Mouse (Mus musculus) skeletal muscle tissue, postnatal 0 days (tissue): ENCODE data around the gene Mxra7. TPM values are rescaled to one million over a fixed set of nuclear protein-coding genes. Genes with fewer than 3 reads are reported as not detected.

Experiments
- polyA plus RNA-seq: library from polyadenylated mRNA; unstranded; fragments of >200 nt; fragmentation: Nextera tagmentation; extraction: Ambion mirVana; gene quantifications from 2 replicates; pipeline ENCODE4 v1.2.1, GENCODE M21; 2015

Gene Mxra7
- 23.2 and 30.6 TPM in 2 replicates for polyA plus RNA-seq

GRCm38 (mm10) chr11:116827534-116828165 is at the start of gene Mxra7:
Gene Mxra7, minus strand, starts transcription at chr11:116828046.

DNA sequence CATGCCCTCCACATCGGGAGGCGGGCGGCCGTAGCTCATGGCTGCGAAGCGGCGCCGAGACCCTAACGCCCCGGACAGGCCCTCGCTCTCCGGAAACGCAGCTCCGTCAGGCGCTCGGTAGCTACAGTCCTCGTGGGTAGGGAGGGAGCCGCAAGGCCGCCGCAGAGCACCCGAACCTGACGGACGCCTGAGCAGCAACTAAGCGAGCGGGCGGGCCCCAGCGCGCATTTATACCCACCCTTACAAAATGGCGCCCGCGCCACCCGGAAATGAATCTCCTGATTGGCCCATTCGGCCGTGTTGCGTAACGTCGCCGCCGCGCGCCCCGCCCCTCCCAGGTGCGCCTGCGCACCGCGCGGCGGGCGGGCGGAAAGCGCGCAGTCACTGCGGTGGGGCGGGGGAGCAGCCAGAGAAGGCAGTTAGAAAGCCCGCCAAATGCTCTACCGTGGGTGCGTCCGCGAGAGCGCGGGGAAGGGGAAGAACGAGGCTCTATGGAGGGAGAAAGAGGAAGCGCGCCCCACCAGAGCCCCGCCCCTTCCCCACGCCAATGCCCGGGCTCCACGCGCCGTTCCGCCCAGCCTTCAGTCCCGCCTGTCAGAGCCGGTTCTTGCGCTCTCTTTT is 25.2 kb upstream of the Mxra7 start, which contains the start of gene Srsf2:
Srsf2 (minus strand) TSS at position 204 of the 621 bp plus-strand sequence.

DNA sequence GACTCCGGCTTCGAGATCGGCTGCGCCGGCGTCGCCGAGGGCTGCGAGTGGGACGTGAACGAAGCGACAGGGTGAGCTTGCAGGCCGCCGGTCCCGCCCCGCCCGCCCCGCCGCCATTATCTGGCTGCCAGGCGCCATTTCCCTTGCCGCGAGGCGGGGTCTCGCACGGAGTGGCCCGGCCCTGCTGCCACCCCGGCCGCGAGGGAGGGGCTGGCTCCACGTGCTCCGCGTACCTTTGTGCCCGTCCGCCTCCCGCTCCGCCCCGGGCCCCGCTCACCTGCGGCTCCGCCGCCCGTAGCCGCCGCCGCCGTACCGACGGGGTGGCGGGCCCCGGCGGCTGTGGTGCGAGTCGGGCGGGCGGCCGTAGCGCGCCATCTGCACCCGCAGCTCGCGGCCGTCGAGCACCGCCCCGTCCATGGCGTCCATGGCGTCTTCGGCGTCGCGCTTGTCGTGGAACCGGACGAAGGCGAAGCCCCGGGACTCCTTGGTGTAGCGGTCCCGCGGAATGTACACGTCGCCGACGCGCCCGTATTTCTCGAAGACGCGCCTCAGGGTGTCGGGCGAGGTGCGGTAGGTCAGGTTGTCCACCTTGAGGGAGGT is 24.5 kb upstream of the Mxra7 start, which contains the start of gene Mfsd11:
Mfsd11 (plus strand) TSS at position 150 of the 600 bp plus-strand sequence.

GRCm38 (mm10) chr11:116843261-116844233 is 15.7 kb upstream of the Mxra7 start, which contains the start of the genes Mettl23 and Jmjd6:
Gene Mettl23, plus strand, starts transcription at chr11:116843278.
Gene Jmjd6, minus strand, starts transcription at chr11:116843449.

DNA sequence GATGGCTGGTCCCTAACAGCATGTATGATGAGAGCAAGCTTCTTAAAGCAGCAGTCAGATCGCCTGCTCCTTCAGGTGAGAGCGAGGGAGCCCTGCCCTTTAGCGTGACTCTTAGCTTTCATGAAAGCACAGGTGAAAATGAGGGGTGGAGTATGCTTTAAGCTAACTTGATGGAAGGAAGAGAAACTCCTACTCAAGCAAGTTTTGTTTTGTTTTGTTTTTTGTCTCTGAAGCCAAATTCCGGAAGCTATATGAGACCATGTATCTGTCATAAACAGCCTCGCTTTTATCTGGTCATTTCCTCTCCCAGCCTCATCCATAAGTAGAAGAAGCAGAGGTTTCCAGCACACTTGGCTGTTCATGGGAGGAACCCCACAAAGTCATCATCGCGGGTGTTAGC is 52.4 kb downstream of the Mxra7 start, which contains the start of gene St6galnac1:
St6galnac1 (minus strand) TSS at position 101 of the 400 bp plus-strand sequence.

Other genes starting within 250 kb of the Mxra7 start
- gene Ube2o, start 246.6 kb downstream of the Mxra7 start, polyA plus RNA-seq: 5.8 and 6.1 TPM in 2 replicates
- gene Aanat, start 241.6 kb downstream of the Mxra7 start, polyA plus RNA-seq: not detected in 2 replicates
- gene Rhbdf2, start 201.0 kb downstream of the Mxra7 start, polyA plus RNA-seq: 3.1 and 4.2 TPM in 2 replicates
- 3.0 and 3.4 TPM in 2 replicates for gene Prcd, start 174.5 kb downstream of the Mxra7 start, polyA plus RNA-seq
- gene Cygb, start 173.7 kb downstream of the Mxra7 start, polyA plus RNA-seq: 18.5 and 23.5 TPM in 2 replicates
- gene St6galnac1, start 52.5 kb downstream of the Mxra7 start, polyA plus RNA-seq: not detected in 2 replicates
- gene Mettl23, start 15.2 kb upstream of the Mxra7 start, polyA plus RNA-seq: 52.3 and 59.7 TPM in 2 replicates
- gene Jmjd6, start 15.4 kb upstream of the Mxra7 start, polyA plus RNA-seq: 49.2 and 50.4 TPM in 2 replicates
- 41.9 and 47.9 TPM in 2 replicates for gene Mfsd11, start 24.4 kb upstream of the Mxra7 start, polyA plus RNA-seq
- 274 and 289 TPM in 2 replicates for gene Srsf2, start 25.0 kb upstream of the Mxra7 start, polyA plus RNA-seq
- gene Mgat5b, start 90.8 kb upstream of the Mxra7 start, polyA plus RNA-seq: 0.24 and 0.32 TPM in 2 replicates